In genomic region chr5:30886209-30886608, GRCm38 (mm10) we compare ENCODE assay signal across 1 mouse cellular context.
TF ChIP-seq lines count a peak whose summit lies in the region.

No protein-coding gene starts in this region.

TF ChIP-seq in MEL, 35 proteins besides CTCF, POLR2A, EP300 and RAD21:
- TF ChIP-seq ZNF384 (IDR thresholded peaks at IDR 0.05; ENCODE audit: low read depth, low read length) (peak; percentile 73), KAT2A (conservative IDR thresholded peaks at IDR 0.05; ENCODE audit: low read depth, low read length) (no peak), HCFC1 (IDR thresholded peaks at IDR 0.05; ENCODE audit: low read depth, low read length) (0 out of 2 replicates have a peak, but pooled peaks have one; percentile 9)
